Mouse (Mus musculus) liver, adult 2 months (tissue): Measurements from ENCODE around the gene Gm16867.
"Not testable (repeated sequence)": the region's sequence is repeated elsewhere in the genome, so short reads cannot be mapped to it uniquely, and the experiment has no call there.

Source experiments
- CTCF ChIP-seq: fragments of 200-500 bp; IDR thresholded peaks from 2 replicates; pipeline ENCODE4 v1.5.1; 2011; ENCODE audit warnings: low read depth, low read length, control low read depth
- POLR2A ChIP-seq: fragments of 200-500 bp; IDR thresholded peaks from 2 replicates; pipeline ENCODE4 v1.6.1; 2011; ENCODE audit warnings: low read length, control low read depth; ENCODE audit not compliant: insufficient read depth; ENCODE audit errors: extremely low read depth

DNA sequence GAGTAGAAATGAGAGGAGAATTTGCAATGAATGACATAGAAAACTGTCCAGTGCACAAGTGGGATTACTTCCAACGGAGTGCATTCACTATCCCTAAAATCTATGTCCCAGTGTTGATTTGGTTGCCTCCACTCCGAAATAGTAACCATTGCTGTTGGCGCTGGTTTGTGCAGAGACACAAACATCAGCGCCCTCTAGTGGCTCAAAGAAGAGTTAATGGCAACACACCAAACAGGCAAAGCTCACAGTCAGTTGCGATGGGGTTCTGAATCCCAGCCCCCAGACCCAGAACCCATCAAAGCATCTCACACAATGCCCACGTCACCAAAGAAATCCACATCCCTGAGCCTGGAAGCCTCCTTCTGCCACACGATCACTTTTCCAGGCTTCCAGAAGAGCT lies 40.9 kb upstream of the Gm16867 start:
- not testable (repeated sequence) for TF ChIP-seq CTCF, POLR2A
